25 mouse cellular contexts compared by ENCODE assay signal in the genomic region with DNA sequence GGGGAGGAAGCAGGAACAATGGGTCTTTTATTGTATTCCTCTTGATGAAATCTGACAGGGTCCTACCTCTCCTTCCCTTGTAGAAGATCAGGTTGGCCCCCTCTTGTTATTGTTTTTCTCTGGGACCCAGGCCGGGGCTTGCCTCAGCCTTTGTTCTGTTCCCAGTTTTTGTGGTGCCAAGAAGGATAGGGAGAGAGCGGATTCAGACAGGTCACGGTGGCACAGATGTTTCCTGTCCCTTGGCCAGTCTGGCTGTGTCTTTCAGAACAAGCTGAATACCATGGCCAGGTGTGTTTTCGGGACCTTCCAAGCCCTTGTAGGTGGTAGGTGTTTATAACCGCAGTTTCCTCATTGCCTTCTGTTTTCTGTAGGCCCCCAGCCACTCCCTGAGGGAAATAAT. TPM values are rescaled to one million over a fixed set of nuclear protein-coding genes. Genes with fewer than 3 reads are reported as not detected.
DNase-seq lines count a peak whose midpoint lies in the region; ATAC-seq and TF ChIP-seq lines count a peak whose summit lies in the region.
"Had no signal": no experiment of that assay in that cellular context is flagged by ENCODE, and none has a peak within 500 bp of the region (broad histone marks: within the 10 kb centered on the region; RNA-seq: fewer than 3 reads in every experiment).

No protein-coding gene starts in this region.

- peak; percentile 3 for DNase-seq in hindbrain, embryonic 11.5 days (ENCODE audit: low spot score)
- no peak for DNase-seq in hindbrain, postnatal 0 days (ENCODE audit: low spot score)
- DNase-seq in layer of hippocampus, adult 2 months (ENCODE audit: low spot score in 2 of 2) = no peak
- no peak for DNase-seq in layer of hippocampus, adult 11-12 months (ENCODE audit: low spot score)
- DNase-seq in Muller cell, postnatal 12 days (ENCODE audit: inconsistent ontology term) = peak; percentile 17
- peak; percentile 79 for DNase-seq in gonadal fat pad, adult 2 months (ENCODE audit: low read depth)
- no peak for DNase-seq in testis, postnatal 10 days (ENCODE audit: low spot score)
- DNase-seq: adrenal gland, adult 8-10 months; cerebellum, adult 2 months; liver; spleen, adult 18-20 months; thymus, postnatal 4 days had no signal

- no peak for ATAC-seq in hindbrain, embryonic 11.5 days (ENCODE audit: low FRiP score)
- no peak for ATAC-seq in hindbrain, postnatal 0 days
- ATAC-seq: forebrain, embryonic 14.5 days had no signal

- no peak overlapping the region for H3K9ac ChIP-seq in hindbrain, embryonic 11.5 days (ENCODE audit: low read depth, low read length)
- no peak overlapping the region for H3K9ac ChIP-seq in hindbrain, postnatal 0 days (replicated peaks; ENCODE audit: low read length)

- H3K4me1 ChIP-seq in hindbrain, embryonic 11.5 days (replicated peaks; ENCODE audit: control insufficient read depth, insufficient read depth, low read length) = no peaks in the 10 kb centered on the region
- no peaks in the 10 kb centered on the region for H3K4me1 ChIP-seq in hindbrain, postnatal 0 days (ENCODE audit: insufficient read depth, low read length)

- WGBS in hindbrain, embryonic 11.5 days = 54% methylated on average over 5 of the region's 5 CpGs
- 52% methylated on average over 5 of the region's 5 CpGs for WGBS in hindbrain, postnatal 0 days

- H3K36me3 ChIP-seq in hindbrain, embryonic 11.5 days (ENCODE audit: control insufficient read depth, insufficient read depth, low read length) = no peaks in the 10 kb centered on the region
- H3K36me3 ChIP-seq in hindbrain, postnatal 0 days (ENCODE audit: insufficient read depth, low read length) = no peaks in the 10 kb centered on the region

- TF ChIP-seq CTCF in hindbrain, postnatal 0 days (IDR thresholded peaks at IDR 0.05; ENCODE audit: low read depth) = no peak
- TF ChIP-seq CTCF in layer of hippocampus, adult 2 months (conservative IDR thresholded peaks at IDR 0.05) = no peak

- no peak overlapping the region for H3K27ac ChIP-seq in hindbrain, embryonic 11.5 days (ENCODE audit: low read depth, low read length)
- H3K27ac ChIP-seq in hindbrain, postnatal 0 days = no peak overlapping the region
- H3K27ac ChIP-seq in layer of hippocampus, adult 2 months = peak overlapping the region; percentile 63

- no peaks in the 10 kb centered on the region for H3K9me3 ChIP-seq in hindbrain, embryonic 11.5 days (ENCODE audit: control insufficient read depth, low read length)
- H3K9me3 ChIP-seq in hindbrain, postnatal 0 days (ENCODE audit: low read length) = no peaks in the 10 kb centered on the region

- H3K27me3 ChIP-seq in hindbrain, embryonic 11.5 days (ENCODE audit: control insufficient read depth, insufficient read depth, low read length) = no peaks in the 10 kb centered on the region
- no peaks in the 10 kb centered on the region for H3K27me3 ChIP-seq in hindbrain, postnatal 0 days (ENCODE audit: insufficient read depth, low read length)

- no peak overlapping the region for H3K4me3 ChIP-seq in hindbrain, embryonic 11.5 days (ENCODE audit: low read depth, low read length)
- no peak overlapping the region for H3K4me3 ChIP-seq in hindbrain, postnatal 0 days (ENCODE audit: low read length)
- no peak overlapping the region for H3K4me3 ChIP-seq in layer of hippocampus, adult 2 months

- no peak overlapping the region for H3K4me2 ChIP-seq in hindbrain, embryonic 11.5 days (replicated peaks; ENCODE audit: low read depth, low read length)
- no peak overlapping the region for H3K4me2 ChIP-seq in hindbrain, postnatal 0 days (ENCODE audit: low read depth, low read length)

RNA-seq across cellular contexts. Expression of gene Gm17482, which starts 14.0 kb away (rescaled TPM):
- polyA plus RNA-seq in hindbrain, embryonic 11.5 days (2014; fragmentation: Nextera tagmentation; extraction: Ambion mirVana) = not detected in 2 replicates
- total RNA-seq in hindbrain, postnatal 0 days (2014; rRNA removed) = not detected in 2 replicates
- not detected in 2 replicates for polyA plus RNA-seq in hindbrain, postnatal 0 days (2015; fragmentation: Nextera tagmentation; extraction: Ambion mirVana)
- not detected for total RNA-seq in layer of hippocampus, adult 2 months (2021)
- not detected in 2 replicates for polyA plus RNA-seq in gonadal fat pad, adult 2 months (2012; rRNA removed)
- total RNA-seq: adrenal gland, adult 8-10 months; ES-E14; gastrocnemius, adult 18-20 months; heart, adult 8-10 months; heart, postnatal 10 days; layer of hippocampus, postnatal 10 days; left cerebral cortex, postnatal 10 days; megakaryocyte-erythroid progenitor cell, adult 5-6 weeks; neutrophil, adult 5-6 weeks had no signal
- polyA plus RNA-seq: C2C12; cerebellum, adult 2 months; cortical plate, adult 2 months; forebrain, embryonic 14.5 days; lung, postnatal 0 days; testis, adult 2 months had no signal

RNA-seq across cellular contexts. Expression of gene Timp4, which starts 38.9 kb away (rescaled TPM):
- polyA plus RNA-seq in hindbrain, embryonic 11.5 days (2014; fragmentation: Nextera tagmentation; extraction: Ambion mirVana) = 0.20 and 0.57 TPM in 2 replicates
- total RNA-seq in hindbrain, postnatal 0 days (2014; rRNA removed) = 30.4 and 36.0 TPM in 2 replicates
- polyA plus RNA-seq in hindbrain, postnatal 0 days (2015; fragmentation: Nextera tagmentation; extraction: Ambion mirVana) = 48.4 and 53.5 TPM in 2 replicates
- total RNA-seq in layer of hippocampus, adult 2 months (2021) = 10 to 100 TPM; 19.4 to 22.6 TPM
- 99.4 and 151 TPM in 2 replicates for polyA plus RNA-seq in gonadal fat pad, adult 2 months (2012; rRNA removed)
- total RNA-seq: megakaryocyte-erythroid progenitor cell, adult 5-6 weeks; neutrophil, adult 5-6 weeks had no signal

Comparison
In these comparisons a context has a peak if more than half of its experiments do, and no peak if none do; other contexts are left out.
1. DNase-seq: peak in hindbrain, embryonic 11.5 days (single experiment), Muller cell, postnatal 12 days (single experiment) and gonadal fat pad, adult 2 months (single experiment); none in hindbrain, postnatal 0 days (single experiment), layer of hippocampus, adult 2 months (0 of 2), layer of hippocampus, adult 11-12 months (single experiment) and testis, postnatal 10 days (single experiment).
2. RNA of gene Timp4, which starts 38.9 kb away (polyA plus RNA-seq): 99.4 to 151 TPM in gonadal fat pad, adult 2 months and 48.4 to 53.5 TPM in hindbrain, postnatal 0 days; 0.20 to 0.57 TPM in hindbrain, embryonic 11.5 days; every median in the first group is over 10 times any median in the second.